Mouse (Mus musculus) limb, embryonic 13.5 days (tissue): ENCODE measurements around the gene Mier2. TPM values are rescaled to one million over a fixed set of nuclear protein-coding genes. Genes with fewer than 3 reads are reported as not detected.
A peak's percentile ranks its signal among the peaks of the same experiment; 100 is the strongest.

ENCODE experiments used
- ATAC-seq: fragments of 200-750 bp; cut with Nextera tagmentation; 2 replicates; pipeline ENCODE4 v1.8.0; 2017; ENCODE audit warnings: low read depth, moderate number of reproducible peaks, moderate TSS enrichment; ENCODE audit not compliant: low FRiP score
- H3K27ac ChIP-seq: fragments of 300-500 bp; sonication (generic); 2 replicates; pipeline ENCODE4 v1.5.1; 2015; ENCODE audit warnings: inconsistent platforms, mild to moderate bottlenecking, moderate library complexity
- H3K27me3 ChIP-seq: fragments of 300-500 bp; sonication (generic); 2 replicates; pipeline ENCODE4 v1.6.1; 2015; ENCODE audit warnings: mild to moderate bottlenecking, inconsistent platforms
- H3K36me3 ChIP-seq: fragments of 300-500 bp; sonication (generic); 2 replicates; pipeline ENCODE4 v1.6.1; 2015; ENCODE audit warnings: inconsistent platforms, mild to moderate bottlenecking, moderate library complexity
- H3K4me1 ChIP-seq: fragments of 300-500 bp; sonication (generic); 2 replicates; pipeline ENCODE4 v1.6.1; 2015; ENCODE audit warnings: inconsistent platforms
- H3K4me2 ChIP-seq: fragments of 300-500 bp; sonication (generic); replicated peaks from 2 replicates; pipeline ENCODE4 v1.6.1; 2015; ENCODE audit warnings: inconsistent platforms, mild to moderate bottlenecking, moderate library complexity
- H3K4me3 ChIP-seq: fragments of 300-500 bp; sonication (generic); 2 replicates; pipeline ENCODE4 v1.5.1; 2015; ENCODE audit warnings: moderate library complexity, mild to moderate bottlenecking, inconsistent platforms
- H3K9ac ChIP-seq: fragments of 300-500 bp; sonication (generic); 2 replicates; pipeline ENCODE4 v1.6.1; 2015; ENCODE audit warnings: mild to moderate bottlenecking, inconsistent platforms
- H3K9me3 ChIP-seq: fragments of 300-500 bp; sonication (generic); 2 replicates; pipeline ENCODE4 v1.6.1; 2016; ENCODE audit warnings: inconsistent platforms
- WGBS: fragments of 180-500 bp; shearing (Covaris S2); methylation state at CpG from one replicate; pipeline ENCODE4 v1.1.7; 2015; 5-methylcytosine and 5-hydroxymethylcytosine counted together
- polyA plus RNA-seq: library from polyadenylated mRNA; unstranded; fragments of >200 nt; fragmentation: Nextera tagmentation; extraction: Ambion mirVana; gene quantifications from 2 replicates; pipeline ENCODE4 v1.2.1, GENCODE M21; 2015

The Mier2 gene
- polyA plus RNA-seq, 1 experiment from 2014 or later, result 74.5 TPM

DNA sequence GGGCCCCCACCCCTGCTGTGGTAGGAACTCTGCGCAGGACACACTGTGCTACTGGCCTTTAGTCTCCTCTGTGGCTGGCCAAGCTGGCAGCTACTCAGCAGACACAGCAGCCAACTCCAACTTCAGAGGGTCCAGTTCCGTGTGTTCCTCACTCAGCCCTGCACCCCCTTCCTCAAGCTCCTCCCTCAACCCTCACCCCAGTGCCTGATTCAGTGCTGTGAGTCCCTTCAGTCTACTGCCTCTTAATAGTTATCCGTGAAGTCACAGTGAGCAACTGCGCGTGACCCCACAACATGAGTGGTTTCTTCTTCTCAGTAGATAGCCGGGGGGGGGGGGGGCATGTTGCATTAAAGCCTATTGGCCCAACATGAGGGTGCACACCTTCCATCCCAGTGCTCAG is 18.6 kb upstream of the Mier2 start:
- Histone ChIP-seq H3K9me3 (no peaks in the 10 kb centered on the region), H3K4me1 (no peaks in the 10 kb centered on the region), H3K4me3 (no peak overlapping the region), H3K4me2 (no peak overlapping the region), H3K9ac (no peak overlapping the region), H3K36me3 (no peaks in the 10 kb centered on the region), H3K27me3 (no peaks in the 10 kb centered on the region), H3K27ac (no peak overlapping the region)
- no peak for ATAC-seq
- 89% methylated on average over 6 of the region's 6 CpGs for WGBS

DNA sequence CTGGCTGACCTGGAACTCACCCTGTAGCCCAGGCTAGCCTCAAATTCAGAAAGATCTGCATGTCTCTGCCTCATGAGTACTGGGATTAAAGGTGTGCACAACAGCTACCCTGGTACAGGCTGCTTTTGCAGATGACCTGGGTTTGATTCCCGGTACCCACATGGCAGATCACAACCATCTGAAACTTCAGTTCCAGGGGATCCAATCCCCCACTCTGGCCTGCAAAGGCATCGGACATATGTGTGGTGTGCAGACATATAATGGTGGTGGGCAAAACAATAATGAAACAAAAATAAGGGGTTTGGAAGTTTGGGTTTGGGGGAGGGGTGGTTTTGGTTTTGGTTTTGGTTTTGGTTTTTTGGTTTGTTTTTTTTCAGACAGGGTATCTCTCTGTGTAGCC is 16.3 kb upstream of the Mier2 start:
- Histone ChIP-seq H3K4me1 (no peaks in the 10 kb centered on the region), H3K9me3 (no peaks in the 10 kb centered on the region), H3K4me3 (no peak overlapping the region), H3K36me3 (no peaks in the 10 kb centered on the region), H3K27ac (no peak overlapping the region), H3K27me3 (no peaks in the 10 kb centered on the region), H3K9ac (no peak overlapping the region), H3K4me2 (no peak overlapping the region)
- WGBS, result 94% methylated on average over 2 of the region's 2 CpGs
- no peak for ATAC-seq

DNA sequence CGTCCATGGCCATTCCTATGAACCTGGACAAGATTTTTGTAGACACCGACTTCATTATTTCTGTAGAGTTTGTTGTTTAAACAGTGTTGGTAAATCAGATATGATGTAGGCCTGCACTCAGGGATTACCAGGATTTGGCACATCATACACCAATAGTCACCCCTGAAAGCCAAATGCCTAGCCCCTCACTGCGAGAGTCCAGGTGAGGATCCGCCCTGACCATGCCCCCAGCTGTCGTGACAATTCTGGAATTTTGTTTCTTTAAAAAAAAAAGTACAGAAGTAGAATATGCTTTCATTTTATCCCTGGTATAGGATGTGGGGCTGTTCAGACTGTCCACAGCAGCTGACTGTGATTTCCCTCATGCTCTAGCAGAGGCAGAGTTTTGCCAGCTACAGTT is 14.9 kb upstream of the Mier2 start:
- WGBS, result 87% methylated on average over 5 of the region's 5 CpGs

GRCm38 (mm10) chr10:79559716-79560115 is 4.7 kb upstream of the Mier2 start:
- WGBS, result 88% methylated on average over 2 of the region's 2 CpGs
- Histone ChIP-seq H3K27me3 (no peaks in the 10 kb centered on the region), H3K36me3 (no peaks in the 10 kb centered on the region), H3K27ac (no peak overlapping the region), H3K9me3 (peaks cover 7% of the 10 kb centered on the region; the same call in 1 of the 2 replicates), H3K4me2 (no peak overlapping the region), H3K4me3 (no peak overlapping the region), H3K4me1 (0 out of 2 replicates have a peak, but pooled peaks cover 4% of the 10 kb centered on the region), H3K9ac (no peak overlapping the region)
- ATAC-seq, result no peak

More for the DNA sequence above, 14.9 kb upstream of the Mier2 start:
- Histone ChIP-seq H3K27me3 (no peaks in the 10 kb centered on the region), H3K9ac (no peak overlapping the region), H3K4me2 (no peak overlapping the region), H3K4me1 (no peaks in the 10 kb centered on the region), H3K4me3 (no peak overlapping the region), H3K36me3 (no peaks in the 10 kb centered on the region), H3K27ac (no peak overlapping the region), H3K9me3 (peaks cover 2% of the 10 kb centered on the region; the same call in 1 of the 2 replicates)
- no peak for ATAC-seq

DNA sequence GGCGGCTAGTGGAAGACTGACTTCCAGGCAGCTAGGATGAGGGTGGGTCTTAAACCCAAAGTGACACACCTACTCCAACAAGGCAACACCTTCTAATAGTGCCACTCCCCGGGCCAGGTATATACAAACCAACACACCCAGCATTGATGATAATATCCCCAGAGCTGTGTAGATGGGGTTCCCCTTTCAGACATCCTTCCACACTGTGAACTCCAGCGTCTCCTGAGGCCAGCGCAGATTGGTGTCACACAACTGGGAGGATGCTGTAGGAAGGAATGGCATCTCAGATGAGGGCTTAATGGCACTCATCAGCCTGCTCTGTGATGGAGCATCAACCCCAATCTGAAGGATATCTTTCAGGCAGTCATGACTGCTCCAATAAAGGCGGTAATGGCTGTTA is 2.5 kb upstream of the Mier2 start:
- Histone ChIP-seq H3K27ac (no peak overlapping the region), H3K27me3 (no peaks in the 10 kb centered on the region), H3K9ac (no peak overlapping the region), H3K36me3 (no peaks in the 10 kb centered on the region), H3K9me3 (no peaks in the 10 kb centered on the region; the same call in 1 of the 2 replicates), H3K4me3 (no peak overlapping the region), H3K4me1 (peaks cover 21% of the 10 kb centered on the region), H3K4me2 (no peak overlapping the region)
- ATAC-seq, result no peak
- 91% methylated on average over 5 of the region's 5 CpGs for WGBS

- Histone ChIP-seq H3K4me2 (no peak overlapping the region), H3K27me3 (no peaks in the 10 kb centered on the region), H3K36me3 (no peaks in the 10 kb centered on the region), H3K27ac (no peak overlapping the region), H3K9ac (no peak overlapping the region), H3K9me3 (no peaks in the 10 kb centered on the region; the same call in 1 of the 2 replicates), H3K4me1 (peaks cover 25% of the 10 kb centered on the region), H3K4me3 (no peak overlapping the region)
- WGBS, result 93% methylated on average over 5 of the region's 5 CpGs
- ATAC-seq, result no peak
Measured at GRCm38 (mm10) chr10:79556951-79557350, 2.0 kb upstream of the Mier2 start.

DNA sequence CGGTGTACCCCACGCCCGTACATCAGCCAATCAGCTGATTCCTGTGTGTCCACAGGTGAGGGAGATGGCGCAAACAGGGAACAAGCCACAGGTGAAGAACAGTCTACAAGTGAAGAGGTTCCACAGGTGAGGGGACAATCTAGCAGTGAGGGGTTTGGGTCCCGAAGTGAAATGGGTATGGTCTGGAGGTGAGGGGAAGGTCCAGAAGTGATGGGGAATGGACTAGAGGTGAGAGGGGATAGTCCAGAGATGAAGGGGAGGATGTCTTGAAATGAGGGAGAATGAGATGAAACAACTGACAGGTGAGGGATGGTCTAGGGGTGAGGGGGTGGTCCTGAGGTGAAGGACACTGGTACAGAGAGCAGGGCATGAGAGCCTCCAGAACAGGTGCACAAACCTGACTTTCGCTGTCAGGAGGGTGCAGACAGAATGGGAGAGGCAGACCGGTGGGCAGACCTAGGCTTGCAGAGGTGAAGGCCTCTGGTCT is 282 bp upstream of the Mier2 start:
- Histone ChIP-seq H3K9ac (peak overlapping the region; percentile 96), H3K9me3 (no peaks in the 10 kb centered on the region; the same call in 1 of the 2 replicates), H3K27me3 (no peaks in the 10 kb centered on the region), H3K4me2 (peak overlapping the region; percentile 90), H3K36me3 (peaks cover 13% of the 10 kb centered on the region), H3K4me3 (peak overlapping the region; percentile 94), H3K27ac (no peak overlapping the region), H3K4me1 (peaks cover 25% of the 10 kb centered on the region)
- peak; percentile 10 for ATAC-seq
- WGBS, result 28% methylated on average over 7 of the region's 7 CpGs

- peaks cover 28% of the 10 kb centered on the region for H3K36me3 ChIP-seq
- peak overlapping the region; percentile 90 for H3K4me2 ChIP-seq
- H3K27me3 ChIP-seq, result no peaks in the 10 kb centered on the region
- no peak overlapping the region for H3K27ac ChIP-seq
- H3K9ac ChIP-seq, result peak overlapping the region; percentile 96
- H3K9me3 ChIP-seq, result no peaks in the 10 kb centered on the region
- H3K4me1 ChIP-seq, result peaks cover 25% of the 10 kb centered on the region
- peak overlapping the region; percentile 94 for H3K4me3 ChIP-seq
- no peak for ATAC-seq
- WGBS, result 40% methylated on average over 10 of the region's 10 CpGs
Measured at GRCm38 (mm10) chr10:79553691-79554090, 1.3 kb downstream of the Mier2 start.

- no peaks in the 10 kb centered on the region for H3K27me3 ChIP-seq
- H3K4me3 ChIP-seq, result peak overlapping the region; percentile 94
- no peaks in the 10 kb centered on the region for H3K9me3 ChIP-seq
- H3K4me2 ChIP-seq, result peak overlapping the region; percentile 90
- peaks cover 25% of the 10 kb centered on the region for H3K4me1 ChIP-seq
- 86% methylated on average over 6 of the region's 6 CpGs for WGBS
- no peak overlapping the region for H3K27ac ChIP-seq
- H3K9ac ChIP-seq, result 0 out of 2 replicates have a peak overlapping the region, but pooled peaks have one; percentile 96
- H3K36me3 ChIP-seq, result peaks cover 34% of the 10 kb centered on the region
- no peak for ATAC-seq
Measured at GRCm38 (mm10) chr10:79553176-79553575, 1.8 kb downstream of the Mier2 start.

GRCm38 (mm10) chr10:79552531-79552930 is 2.5 kb downstream of the Mier2 start:
- Histone ChIP-seq H3K9me3 (no peaks in the 10 kb centered on the region), H3K27me3 (no peaks in the 10 kb centered on the region), H3K9ac (no peak overlapping the region; the same call in 1 of the 2 replicates), H3K27ac (no peak overlapping the region), H3K4me1 (peaks cover 25% of the 10 kb centered on the region), H3K36me3 (peaks cover 40% of the 10 kb centered on the region), H3K4me2 (peak overlapping the region; percentile 90), H3K4me3 (no peak overlapping the region)
- ATAC-seq, result no peak
- WGBS, result 85% methylated on average over 8 of the region's 8 CpGs

DNA sequence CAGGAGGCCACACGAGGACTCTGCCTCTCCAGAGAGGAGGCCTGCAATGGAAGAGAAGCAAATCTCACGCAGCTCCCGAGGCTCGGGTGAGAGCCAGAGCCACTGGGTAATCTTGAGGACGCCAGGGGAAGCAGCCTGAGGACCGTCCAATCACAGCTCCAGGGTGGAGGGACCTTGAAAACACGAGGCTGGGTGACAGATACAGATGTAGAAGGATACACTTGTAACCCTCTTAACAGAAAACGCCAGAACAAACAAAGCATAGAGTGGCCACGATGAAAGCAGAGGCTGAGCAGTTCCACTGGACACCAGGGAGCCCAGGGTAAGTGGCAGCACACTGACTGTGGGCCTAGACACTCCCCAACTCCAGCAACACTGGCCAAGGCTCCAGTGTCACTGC is 4.6 kb downstream of the Mier2 start:
- H3K4me1 ChIP-seq, result peaks cover 24% of the 10 kb centered on the region
- whole genome bisulfite sequencing, result 82% methylated on average over 9 of the region's 9 CpGs
- H3K27me3 ChIP-seq, result no peaks in the 10 kb centered on the region
- no peak for ATAC-seq
- no peak overlapping the region for H3K4me3 ChIP-seq
- H3K9me3 ChIP-seq, result no peaks in the 10 kb centered on the region
- H3K9ac ChIP-seq, result no peak overlapping the region; the same call in 1 of the 2 replicates
- no peak overlapping the region for H3K27ac ChIP-seq
- no peak overlapping the region for H3K4me2 ChIP-seq
- H3K36me3 ChIP-seq, result peaks cover 62% of the 10 kb centered on the region

DNA sequence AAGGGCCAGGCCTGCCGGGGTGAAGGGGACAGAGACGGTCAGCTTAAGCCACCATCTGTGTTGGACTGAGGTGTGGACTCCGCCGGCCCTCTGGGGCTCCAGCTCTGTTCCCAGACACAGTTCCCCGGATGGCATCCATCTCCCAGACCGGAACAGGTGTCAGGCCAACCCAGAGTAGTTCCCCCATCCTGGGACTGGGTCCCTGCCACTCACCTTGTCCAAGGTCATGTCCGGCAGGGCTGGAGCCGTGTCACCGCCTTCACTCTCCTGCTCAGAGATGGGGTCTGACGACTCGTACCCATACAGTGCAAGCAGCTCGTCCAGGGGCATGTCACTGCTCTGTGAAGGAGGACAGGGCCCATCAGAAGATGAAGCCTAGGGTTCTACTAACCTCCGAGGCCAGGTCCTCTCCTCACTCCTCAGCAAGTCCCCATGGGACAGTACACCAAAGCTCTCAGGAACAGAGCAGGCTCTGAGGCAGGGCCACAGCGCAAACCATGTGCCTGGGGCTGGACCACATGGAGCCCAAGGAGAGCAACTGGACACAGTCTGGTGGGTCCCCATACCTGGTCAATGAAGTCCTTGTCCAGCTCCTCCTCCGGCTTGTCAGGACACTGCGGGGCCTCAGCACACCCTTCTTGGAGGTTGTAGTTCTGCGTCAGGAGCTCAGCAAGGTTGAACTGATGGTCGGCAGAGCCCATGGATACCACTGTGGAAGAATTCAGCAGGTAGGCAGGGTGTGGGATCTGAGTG is 5.9 kb downstream of the Mier2 start:
- peaks cover 21% of the 10 kb centered on the region for H3K4me1 ChIP-seq
- no peak overlapping the region for H3K4me2 ChIP-seq
- no peak overlapping the region for H3K9ac ChIP-seq
- no peaks in the 10 kb centered on the region for H3K9me3 ChIP-seq
- no peaks in the 10 kb centered on the region for H3K27me3 ChIP-seq
- no peak overlapping the region for H3K27ac ChIP-seq
- H3K4me3 ChIP-seq, result no peak overlapping the region
- WGBS, result 92% methylated on average over 18 of the region's 18 CpGs
- peaks cover 74% of the 10 kb centered on the region for H3K36me3 ChIP-seq
- ATAC-seq, result no peak
